Mouse (Mus musculus) G1E (cell line): ENCODE measurements around the gene Tssk2.

Experiments
- CTCF ChIP-seq: IDR thresholded peaks from 2 replicates; pipeline ENCODE4 v1.5.1; 2012; ENCODE audit warnings: low read depth, low read length, inconsistent platforms, mixed read lengths
- GATA1 ChIP-seq: IDR thresholded peaks from 2 replicates; pipeline ENCODE4 v1.6.1; 2012; ENCODE audit warnings: borderline replicate concordance, low read length, inconsistent platforms, mixed read lengths
- TAL1 ChIP-seq: conservative IDR thresholded peaks from 2 replicates; pipeline ENCODE4 v1.6.1; 2012; ENCODE audit warnings: low read depth, low read length, inconsistent platforms, mixed read lengths

DNA sequence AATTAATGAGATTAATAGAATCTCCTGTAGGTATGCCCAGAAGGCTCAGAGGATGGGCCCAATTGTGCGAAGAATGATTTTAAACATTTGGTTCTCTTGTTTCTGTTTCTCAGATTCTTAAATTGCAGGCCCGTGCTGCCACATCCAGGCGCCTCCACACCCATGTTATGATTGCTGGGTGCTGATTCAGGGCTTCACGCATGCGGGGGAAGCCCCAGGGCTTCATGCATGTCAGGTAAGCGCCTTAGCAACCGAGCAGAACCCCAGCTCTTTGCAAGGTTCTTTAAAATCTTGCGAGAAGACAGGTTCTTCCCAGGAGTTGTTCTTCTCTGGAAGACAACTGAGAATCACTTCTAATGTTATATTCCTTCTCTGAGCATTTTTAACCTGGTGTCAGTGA is 45.0 kb downstream of the Tssk2 start:
- TF ChIP-seq CTCF = no peak
- no peak for TF ChIP-seq GATA1
- no peak for TF ChIP-seq TAL1
